ENCODE assay signal across 8 mouse cellular contexts in the genomic region with DNA sequence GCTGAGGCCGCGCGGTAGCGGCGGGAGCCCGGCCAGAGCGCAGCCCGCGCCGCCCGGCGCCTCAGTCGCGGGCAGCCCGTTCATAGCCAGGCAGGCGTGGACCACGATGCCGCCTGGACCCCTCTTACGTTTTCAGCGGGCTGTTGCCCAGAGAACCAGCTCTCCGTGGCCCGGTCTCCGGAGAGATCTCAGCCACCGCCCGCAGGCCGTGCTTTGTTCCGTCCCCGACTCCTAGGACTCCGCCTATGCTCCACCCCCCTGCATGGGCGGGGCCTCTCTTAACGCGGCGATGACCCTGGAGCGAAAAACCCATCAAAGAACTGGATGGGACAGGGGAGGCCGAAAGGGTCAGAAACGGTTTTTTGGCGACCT. TPM values are rescaled to one million over a fixed set of nuclear protein-coding genes. Genes with fewer than 3 reads are reported as not detected.
DNase-seq lines count a peak whose midpoint lies in the region; ATAC-seq and TF ChIP-seq lines count a peak whose summit lies in the region.

A gene (minus strand): TSS at position 210 of the 372 bp plus-strand sequence.

- no peak for TF ChIP-seq CTCF in stomach, postnatal 0 days (IDR thresholded peaks at IDR 0.05; ENCODE audit: low read depth)

- H3K36me3 ChIP-seq in forebrain, embryonic 10.5 days (replicated peaks), result peaks cover 34% of the 10 kb centered on the region
- peaks cover 13% of the 10 kb centered on the region for H3K36me3 ChIP-seq in heart, embryonic 14.5 days (ENCODE audit: control insufficient read depth, insufficient read depth, low read length)
- H3K36me3 ChIP-seq in liver, embryonic 15.5 days (replicated peaks), result peaks cover 10% of the 10 kb centered on the region
- peaks cover 11% of the 10 kb centered on the region for H3K36me3 ChIP-seq in neural tube, embryonic 12.5 days
- no peaks in the 10 kb centered on the region for H3K36me3 ChIP-seq in stomach, postnatal 0 days (ENCODE audit: control insufficient read depth, insufficient read depth, low read length)

- H3K9me3 ChIP-seq in forebrain, embryonic 10.5 days, result no peaks in the 10 kb centered on the region
- no peaks in the 10 kb centered on the region for H3K9me3 ChIP-seq in heart, embryonic 14.5 days (ENCODE audit: control insufficient read depth, low read length)
- no peaks in the 10 kb centered on the region for H3K9me3 ChIP-seq in liver, embryonic 15.5 days (replicated peaks)
- no peaks in the 10 kb centered on the region for H3K9me3 ChIP-seq in neural tube, embryonic 12.5 days
- no peaks in the 10 kb centered on the region for H3K9me3 ChIP-seq in stomach, postnatal 0 days (ENCODE audit: control insufficient read depth, low read length)

- peak within 1 kb of the TSS; percentile 87 for H3K4me2 ChIP-seq in heart, embryonic 14.5 days (ENCODE audit: low read length)
- peak within 1 kb of the TSS; percentile 96 for H3K4me2 ChIP-seq in liver, embryonic 15.5 days
- peak within 1 kb of the TSS; percentile 94 for H3K4me2 ChIP-seq in neural tube, embryonic 12.5 days (replicated peaks)
- peak within 1 kb of the TSS; percentile 92 for H3K4me2 ChIP-seq in stomach, postnatal 0 days (replicated peaks; ENCODE audit: low read depth)

- H3K4me3 ChIP-seq in forebrain, embryonic 10.5 days, result peak within 1 kb of the TSS; percentile 88
- H3K4me3 ChIP-seq in heart, embryonic 14.5 days (ENCODE audit: control insufficient read depth in 1 of 2, insufficient read depth in 1 of 2, low read depth in 1 of 2, low read length in 2 of 2), result peak within 1 kb of the TSS; percentile 95 to 96
- H3K4me3 ChIP-seq in liver, embryonic 15.5 days (replicated peaks), result peak within 1 kb of the TSS; percentile 94
- peak within 1 kb of the TSS; percentile 91 for H3K4me3 ChIP-seq in neural tube, embryonic 12.5 days
- peak within 1 kb of the TSS; percentile 92 for H3K4me3 ChIP-seq in stomach, postnatal 0 days (ENCODE audit: low read depth, low read length)

- H3K9ac ChIP-seq in heart, embryonic 14.5 days (ENCODE audit: low read length), result peak within 1 kb of the TSS; percentile 99
- peak within 1 kb of the TSS; percentile 97 for H3K9ac ChIP-seq in liver, embryonic 15.5 days
- H3K9ac ChIP-seq in neural tube, embryonic 12.5 days, result peak within 1 kb of the TSS; percentile 98
- H3K9ac ChIP-seq in stomach, postnatal 0 days (ENCODE audit: low read length), result peak within 1 kb of the TSS; percentile 91

- peak within 1 kb of the TSS; percentile 98 for H3K27ac ChIP-seq in forebrain, embryonic 10.5 days
- H3K27ac ChIP-seq in heart, embryonic 14.5 days (replicated peaks in 1 of 2; ENCODE audit: control insufficient read depth in 1 of 2, insufficient read depth in 1 of 2, low read depth in 2 of 2, low read length in 2 of 2), result peak within 1 kb of the TSS; percentile 83 to 98
- peak within 1 kb of the TSS; percentile 98 for H3K27ac ChIP-seq in liver, embryonic 15.5 days (replicated peaks)
- H3K27ac ChIP-seq in neural tube, embryonic 12.5 days, result peak within 1 kb of the TSS; percentile 91
- peak within 1 kb of the TSS; percentile 92 for H3K27ac ChIP-seq in stomach, postnatal 0 days (replicated peaks)

- peaks cover 76% of the 10 kb centered on the region for H3K4me1 ChIP-seq in forebrain, embryonic 10.5 days
- peaks cover 23 to 42% of the 10 kb centered on the region in 2 experiments for H3K4me1 ChIP-seq in heart, embryonic 14.5 days (ENCODE audit: control insufficient read depth in 2 of 2, insufficient read depth in 2 of 2, low read length in 2 of 2)
- peaks cover 65% of the 10 kb centered on the region for H3K4me1 ChIP-seq in liver, embryonic 15.5 days (replicated peaks)
- peaks cover 61% of the 10 kb centered on the region for H3K4me1 ChIP-seq in neural tube, embryonic 12.5 days
- peaks cover 8% of the 10 kb centered on the region for H3K4me1 ChIP-seq in stomach, postnatal 0 days (replicated peaks; ENCODE audit: control insufficient read depth, insufficient read depth)

- TF ChIP-seq EP300 in stomach, postnatal 0 days (optimal IDR thresholded peaks at IDR 0.05), result no peak

- H3K27me3 ChIP-seq in forebrain, embryonic 10.5 days (ENCODE audit: poor library complexity, severe bottlenecking), result peaks cover 17% of the 10 kb centered on the region
- H3K27me3 ChIP-seq in heart, embryonic 14.5 days (ENCODE audit: control insufficient read depth, insufficient read depth, low read length), result no peaks in the 10 kb centered on the region
- H3K27me3 ChIP-seq in liver, embryonic 15.5 days, result peaks cover 9% of the 10 kb centered on the region; the same call in 1 of the 2 replicates
- H3K27me3 ChIP-seq in neural tube, embryonic 12.5 days (replicated peaks), result no peaks in the 10 kb centered on the region
- H3K27me3 ChIP-seq in stomach, postnatal 0 days (ENCODE audit: control insufficient read depth, insufficient read depth, low read length), result no peaks in the 10 kb centered on the region

- ATAC-seq in CD4-positive, CD25-positive, alpha-beta regulatory T cell, adult 4 months, result peak; percentile 43
- ATAC-seq in heart, embryonic 14.5 days (ENCODE audit: insufficient number of reproducible peaks, insufficient read depth, low FRiP score, low read depth), result peak; percentile 62
- peak; percentile 36 for ATAC-seq in liver, embryonic 15.5 days (ENCODE audit: insufficient read depth)
- ATAC-seq in neural tube, embryonic 12.5 days (ENCODE audit: low FRiP score, low read depth), result peak; percentile 73
- peak; percentile 71 for ATAC-seq in stomach, postnatal 0 days (ENCODE audit: low FRiP score, low TSS enrichment)

- WGBS in forebrain, embryonic 10.5 days, result under 1% methylated on average over 37 of the region's 37 CpGs
- 1% methylated on average over 37 of the region's 37 CpGs for WGBS in heart, embryonic 14.5 days
- WGBS in liver, embryonic 15.5 days (ENCODE audit: insufficient replicate concordance), result under 1% methylated on average over 37 of the region's 37 CpGs
- WGBS in neural tube, embryonic 12.5 days, result under 1% methylated on average over 34 of the region's 37 CpGs
- WGBS in stomach, postnatal 0 days, result under 1% methylated on average over 34 of the region's 37 CpGs

- DNase-seq in c-Kit-negative CD71-positive TER-119-positive erythroid progenitor cells, embryonic 14.5 days (ENCODE audit: low read depth, low spot score), result peak; percentile 82
- peak; percentile 85 for DNase-seq in forebrain, embryonic 10.5 days (ENCODE audit: extremely low spot score, low spot score)
- DNase-seq in kidney, postnatal 14 days, result peak; percentile 94
- DNase-seq in stomach, postnatal 0 days (ENCODE audit: low spot score), result peak; percentile 91

RNA-seq across cellular contexts. Expression of the gene that starts here (rescaled TPM):
- polyA plus RNA-seq in CD4-positive, CD25-positive, alpha-beta regulatory T cell, adult 4 months (2017; shearing (Covaris generic)), result 10 to 100 TPM; 43.5 to 55.3 TPM
- polyA plus RNA-seq in forebrain, embryonic 10.5 days (2016; fragmentation: Nextera tagmentation; extraction: Ambion mirVana), result 120 and 127 TPM in 2 replicates
- polyA plus RNA-seq in heart, embryonic 14.5 days (2014; fragmentation: Nextera tagmentation; extraction: Ambion mirVana), result 86.1 and 89.5 TPM in 2 replicates
- polyA plus RNA-seq in liver, embryonic 15.5 days (2015; fragmentation: Nextera tagmentation; extraction: Ambion mirVana), result 39.3 and 39.8 TPM in 2 replicates
- polyA plus RNA-seq in neural tube, embryonic 12.5 days (2016; fragmentation: Nextera tagmentation; extraction: Ambion mirVana), result 193 and 195 TPM in 2 replicates
- 51.9 and 52.1 TPM in 2 replicates for polyA plus RNA-seq in stomach, postnatal 0 days (2015; fragmentation: Nextera tagmentation; extraction: Ambion mirVana)

Comparison
In these comparisons a context has a peak if more than half of its experiments do, and no peak if none do; other contexts are left out.
1. Peak in every context shown above with its lines: DNase-seq, ATAC-seq, H3K4me3 ChIP-seq and H3K27ac ChIP-seq.